Mouse (Mus musculus) myocyte (in vitro differentiated cells): Measurements from ENCODE around the gene Col8a1.

Experiments
- E2F4 ChIP-seq: IDR thresholded peaks from one replicate; pipeline ENCODE4 v1.6.1; 2011; ENCODE audit warnings: mild to moderate bottlenecking, control low read depth, moderate library complexity; ENCODE audit not compliant: insufficient read depth
- MAX ChIP-seq: IDR thresholded peaks from one replicate; pipeline ENCODE4 v1.6.1; 2011; ENCODE audit warnings: low read depth, mild to moderate bottlenecking, control low read depth
- POLR2A ChIP-seq: IDR thresholded peaks from one replicate; pipeline ENCODE4 v1.6.1; 2011; ENCODE audit warnings: low read depth, mild to moderate bottlenecking, control low read depth, moderate library complexity; ENCODE audit not compliant: insufficient read length
- POLR2AphosphoS2 ChIP-seq: IDR thresholded peaks from one replicate; pipeline ENCODE4 v1.6.1; 2011; ENCODE audit warnings: low read depth, control low read depth; ENCODE audit not compliant: insufficient read length
- USF1 ChIP-seq: IDR thresholded peaks from one replicate; pipeline ENCODE4 v1.6.1; 2011; ENCODE audit warnings: low read depth, mild to moderate bottlenecking, control low read depth, moderate library complexity

DNA sequence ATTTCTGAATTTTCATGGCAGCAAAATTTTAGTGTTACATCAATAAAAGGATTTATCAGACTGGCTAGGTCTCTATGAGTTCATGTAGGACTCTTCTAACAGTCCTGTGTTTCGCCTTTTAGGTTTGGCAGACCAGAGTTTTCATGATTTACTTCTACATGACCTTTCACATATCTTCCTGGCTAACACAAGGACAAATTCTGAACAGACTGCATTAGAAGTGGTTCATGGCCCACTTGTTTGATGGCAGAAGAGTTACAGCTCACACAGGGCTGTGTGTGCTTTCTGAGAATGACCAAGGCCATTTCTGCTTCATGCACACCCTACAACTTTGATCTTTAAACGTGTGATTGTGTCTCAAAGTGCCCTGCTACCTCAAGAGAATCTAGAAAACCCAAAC, 82.3 kb downstream of the Col8a1 start:
- TF ChIP-seq POLR2A (no peak), E2F4 (no peak), POLR2AphosphoS2 (no peak), MAX (no peak), USF1 (no peak)
